Mouse (Mus musculus): ENCODE measurements around the gene Chrm4. TPM values are rescaled to one million over a fixed set of nuclear protein-coding genes. Genes with fewer than 3 reads are reported as not detected.

The Chrm4 gene
- polyA plus RNA-seq, 1 experiment: 0.80 TPM

DNA sequence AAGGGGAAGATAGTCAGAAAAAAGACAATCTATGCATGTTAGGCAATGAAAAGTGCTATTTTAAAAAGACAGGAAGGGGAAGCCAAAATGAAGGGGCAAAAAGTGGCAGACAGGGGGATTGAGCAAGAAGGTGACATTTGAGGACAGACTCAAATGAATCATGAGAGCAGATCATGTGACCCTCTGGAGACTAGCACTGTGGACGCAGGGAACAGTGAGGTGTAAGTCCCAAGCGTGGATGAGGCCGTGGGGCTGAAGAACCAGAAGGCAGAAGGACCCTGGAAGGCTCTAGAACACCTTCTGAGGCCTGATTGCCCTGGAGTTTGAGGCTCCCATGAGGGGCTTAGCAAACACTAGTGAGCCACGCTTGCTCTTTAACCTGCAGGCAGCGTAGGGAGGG is 39.3 kb downstream of the Chrm4 start:
- Histone ChIP-seq H3K27me3 (ENCODE audit: control insufficient read depth, insufficient read depth, low read length) (no peaks in the 10 kb centered on the region), H3K4me1 (replicated peaks; ENCODE audit: control insufficient read depth, insufficient read depth, low read length) (peaks cover 28% of the 10 kb centered on the region), H3K36me3 (ENCODE audit: control insufficient read depth, insufficient read depth, low read length) (no peaks in the 10 kb centered on the region), H3K27ac (ENCODE audit: control insufficient read depth, insufficient read depth, low read length) (no peak overlapping the region), H3K4me3 (ENCODE audit: control insufficient read depth, insufficient read depth, low read length) (no peak overlapping the region)
- TF ChIP-seq POLR2A (IDR thresholded peaks at IDR 0.05; ENCODE audit: control insufficient read depth, extremely low read depth, insufficient read depth, low read length, poor library complexity): no peak
- TF ChIP-seq CTCF (IDR thresholded peaks at IDR 0.05; ENCODE audit: borderline replicate concordance, control insufficient read depth, extremely low read depth, insufficient read depth, low read length, poor library complexity): no peak
- DNase-seq: no peak
- WGBS: 84% methylated on average over 5 of the region's 5 CpGs

- Histone ChIP-seq H3K27ac (ENCODE audit: control insufficient read depth, insufficient read depth, low read length) (no peak overlapping the region), H3K4me1 (replicated peaks; ENCODE audit: control insufficient read depth, insufficient read depth, low read length) (peaks cover 33% of the 10 kb centered on the region), H3K36me3 (ENCODE audit: control insufficient read depth, insufficient read depth, low read length) (no peaks in the 10 kb centered on the region), H3K27me3 (ENCODE audit: control insufficient read depth, insufficient read depth, low read length) (no peaks in the 10 kb centered on the region), H3K4me3 (ENCODE audit: control insufficient read depth, insufficient read depth, low read length) (no peak overlapping the region)
- no peak for DNase-seq
- 88% methylated on average over 11 of the region's 11 CpGs for WGBS
- TF ChIP-seq POLR2A (IDR thresholded peaks at IDR 0.05; ENCODE audit: control insufficient read depth, extremely low read depth, insufficient read depth, low read length, poor library complexity) (no peak), CTCF (IDR thresholded peaks at IDR 0.05; ENCODE audit: borderline replicate concordance, control insufficient read depth, extremely low read depth, insufficient read depth, low read length, poor library complexity) (no peak)
These were observed 40.9 kb downstream of the Chrm4 start for GRCm38 (mm10) chr2:91967962-91968361.

- TF ChIP-seq POLR2A (IDR thresholded peaks at IDR 0.05; ENCODE audit: control insufficient read depth, extremely low read depth, insufficient read depth, low read length, poor library complexity) (no peak), CTCF (IDR thresholded peaks at IDR 0.05; ENCODE audit: borderline replicate concordance, control insufficient read depth, extremely low read depth, insufficient read depth, low read length, poor library complexity) (no peak)
- peaks cover 17% of the 10 kb centered on the region; the same call in 1 of the 2 replicates for H3K27me3 ChIP-seq (ENCODE audit: control insufficient read depth, insufficient read depth, low read length)
- WGBS: 43% methylated on average over 21 of the region's 21 CpGs
- no peaks in the 10 kb centered on the region for H3K36me3 ChIP-seq (ENCODE audit: control insufficient read depth, insufficient read depth, low read length)
- peak overlapping the region; percentile 3; the same call in 1 of the 2 replicates for H3K4me3 ChIP-seq (ENCODE audit: control insufficient read depth, insufficient read depth, low read length)
- peaks cover 24% of the 10 kb centered on the region for H3K4me1 ChIP-seq (replicated peaks; ENCODE audit: control insufficient read depth, insufficient read depth, low read length)
- no peak overlapping the region for H3K27ac ChIP-seq (ENCODE audit: control insufficient read depth, insufficient read depth, low read length)
- DNase-seq: no peak
These were observed 44.4 kb downstream of the Chrm4 start for GRCm38 (mm10) chr2:91971231-91972097.

DNA sequence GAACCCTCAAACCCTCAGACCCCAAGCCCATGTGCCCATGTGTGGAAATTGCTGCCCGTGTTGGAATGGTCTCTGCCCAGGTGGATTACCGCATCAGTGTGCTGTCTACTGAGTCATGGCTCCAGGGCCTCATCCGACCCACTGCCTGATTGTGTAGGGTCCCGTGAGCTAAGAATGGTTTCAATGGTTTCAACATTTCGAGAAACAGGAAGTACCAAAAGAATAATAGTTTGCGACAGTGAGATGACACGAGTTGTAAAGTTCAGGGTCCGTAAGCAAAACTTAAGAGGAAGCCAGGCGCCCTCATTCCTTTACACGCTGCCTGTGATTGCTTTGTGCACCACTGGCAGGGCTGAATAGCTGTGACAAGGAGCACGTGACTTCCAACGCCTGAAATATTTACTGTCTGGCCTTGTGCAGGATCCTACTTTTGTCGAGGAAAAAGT is 45.1 kb downstream of the Chrm4 start:
- peaks cover 17% of the 10 kb centered on the region; the same call in 1 of the 2 replicates for H3K27me3 ChIP-seq (ENCODE audit: control insufficient read depth, insufficient read depth, low read length)
- TF ChIP-seq CTCF (IDR thresholded peaks at IDR 0.05; ENCODE audit: borderline replicate concordance, control insufficient read depth, extremely low read depth, insufficient read depth, low read length, poor library complexity) (no peak), POLR2A (IDR thresholded peaks at IDR 0.05; ENCODE audit: control insufficient read depth, extremely low read depth, insufficient read depth, low read length, poor library complexity) (no peak)
- H3K4me3 ChIP-seq (ENCODE audit: control insufficient read depth, insufficient read depth, low read length): peak overlapping the region; percentile 3; the same call in 1 of the 2 replicates
- H3K36me3 ChIP-seq (ENCODE audit: control insufficient read depth, insufficient read depth, low read length): no peaks in the 10 kb centered on the region
- no peak overlapping the region for H3K27ac ChIP-seq (ENCODE audit: control insufficient read depth, insufficient read depth, low read length)
- no peak for DNase-seq
- WGBS: 9% methylated on average over 13 of the region's 13 CpGs
- peaks cover 24% of the 10 kb centered on the region for H3K4me1 ChIP-seq (replicated peaks; ENCODE audit: control insufficient read depth, insufficient read depth, low read length)

DNA sequence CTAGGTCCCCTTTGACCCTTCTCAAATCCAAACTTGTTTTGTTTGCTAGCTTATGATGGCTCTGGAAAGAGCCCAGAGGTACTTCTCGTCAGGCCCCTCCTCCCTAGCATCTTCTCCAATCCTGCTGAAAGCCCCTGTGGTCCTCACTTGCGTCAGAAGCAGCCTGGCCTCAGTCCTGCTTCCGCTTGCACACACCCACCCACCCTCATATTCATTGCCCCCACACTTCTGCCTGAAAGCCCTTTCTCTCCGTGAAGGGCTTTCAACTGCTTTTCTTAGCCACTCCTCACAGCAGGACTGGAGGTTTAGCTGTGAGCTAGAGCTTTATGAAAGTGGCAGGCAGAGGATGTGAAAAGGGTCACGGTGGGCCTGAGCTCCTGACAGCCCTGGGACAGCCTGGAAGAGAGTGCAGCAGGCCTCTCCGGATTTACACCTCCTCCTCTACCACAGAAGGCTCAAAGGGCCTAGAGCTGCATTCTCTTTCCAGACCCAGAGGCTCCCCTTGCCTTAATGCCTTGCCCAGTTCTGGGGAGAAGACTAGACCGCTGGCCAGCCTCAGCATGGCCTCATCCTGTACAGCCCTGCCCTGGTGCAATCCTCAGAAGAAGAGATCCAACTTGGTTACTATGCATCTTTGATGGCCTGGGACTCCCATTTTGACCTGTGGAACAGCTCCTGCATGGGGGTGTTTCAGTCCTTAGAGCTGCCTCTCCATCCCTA is 46.5 kb downstream of the Chrm4 start:
- peaks cover 28% of the 10 kb centered on the region for H3K4me1 ChIP-seq (replicated peaks; ENCODE audit: control insufficient read depth, insufficient read depth, low read length)
- no peaks in the 10 kb centered on the region for H3K36me3 ChIP-seq (ENCODE audit: control insufficient read depth, insufficient read depth, low read length)
- H3K4me3 ChIP-seq (ENCODE audit: control insufficient read depth, insufficient read depth, low read length): no peak overlapping the region
- H3K27ac ChIP-seq (ENCODE audit: control insufficient read depth, insufficient read depth, low read length): no peak overlapping the region
- 93% methylated on average over 7 of the region's 7 CpGs for WGBS
- peaks cover 17% of the 10 kb centered on the region; the same call in 1 of the 2 replicates for H3K27me3 ChIP-seq (ENCODE audit: control insufficient read depth, insufficient read depth, low read length)
- DNase-seq: no peak
- no peak for TF ChIP-seq POLR2A (IDR thresholded peaks at IDR 0.05; ENCODE audit: control insufficient read depth, extremely low read depth, insufficient read depth, low read length, poor library complexity)
- TF ChIP-seq CTCF (IDR thresholded peaks at IDR 0.05; ENCODE audit: borderline replicate concordance, control insufficient read depth, extremely low read depth, insufficient read depth, low read length, poor library complexity): no peak
